Mouse (Mus musculus) spleen, adult 2 months (tissue): ENCODE results near the gene Pcgf2.

Experiments
- CTCF ChIP-seq: fragments of 200-500 bp; IDR thresholded peaks from 2 replicates; pipeline ENCODE4 v1.5.1; 2011; ENCODE audit warnings: mild to moderate bottlenecking, inconsistent platforms; ENCODE audit not compliant: insufficient read depth, insufficient read length, insufficient replicate concordance; ENCODE audit errors: extremely low read depth
- POLR2A ChIP-seq: fragments of 200-500 bp; IDR thresholded peaks from 2 replicates; pipeline ENCODE4 v1.6.1; 2011; ENCODE audit warnings: low read depth, low read length, inconsistent platforms

DNA sequence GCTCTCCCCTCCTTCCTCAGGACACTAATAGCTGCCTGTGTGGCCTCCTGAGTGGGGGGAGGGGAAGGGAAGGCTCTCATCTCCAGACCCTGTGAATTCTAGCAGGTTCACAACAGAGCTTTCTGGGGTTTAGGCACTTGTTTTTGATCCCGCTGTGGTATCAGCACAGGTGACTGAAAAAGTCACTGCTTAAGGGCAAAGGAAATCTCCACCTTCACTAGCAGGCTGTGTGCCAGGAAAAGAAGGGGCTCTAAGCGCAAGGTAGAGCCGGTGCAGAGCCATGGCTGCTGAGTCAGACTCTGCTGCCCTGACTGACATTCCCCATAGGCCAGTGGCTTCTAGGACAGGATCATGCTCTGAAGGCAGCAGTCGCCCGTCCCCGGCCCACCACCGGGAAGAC is 28.4 kb upstream of the Pcgf2 start:
- no peak for TF ChIP-seq POLR2A
- TF ChIP-seq CTCF = no peak
